Mouse (Mus musculus) adrenal gland, postnatal 25 days (tissue): ENCODE measurements around the gene Bpgm. TPM values are rescaled to one million over a fixed set of nuclear protein-coding genes. Genes with fewer than 3 reads are reported as not detected.
A peak's percentile ranks its signal among the peaks of the same experiment; 100 is the strongest.

ENCODE experiments used
- DNase-seq: peaks from one replicate; pipeline ENCODE4 v3.0.0; 2021; ENCODE audit warnings: mixed read lengths
- total RNA-seq: library from RNA; stranded (reverse); gene quantifications from 2 replicates; pipeline ENCODE4 v1.2.3, GENCODE M21; 2021

Gene Bpgm
- total RNA-seq, 1 experiment from 2014 or later, result 27.4 TPM

- no peak for DNase-seq
Measured at GRCm38 (mm10) chr6:34533055-34533454, 57.0 kb downstream of the Bpgm start.

- no peak for DNase-seq
Measured at GRCm38 (mm10) chr6:34533896-34534295, 57.9 kb downstream of the Bpgm start.

- no peak for DNase-seq
Measured at GRCm38 (mm10) chr6:34542866-34543265, 66.9 kb downstream of the Bpgm start.

GRCm38 (mm10) chr6:34543303-34544206 lies 67.5 kb downstream of the Bpgm start:
- no peak for DNase-seq

- DNase-seq, result no peak
Measured at GRCm38 (mm10) chr6:34544207-34544602, 68.2 kb downstream of the Bpgm start.

- DNase-seq, result no peak
Measured at GRCm38 (mm10) chr6:34545286-34545685, 69.3 kb downstream of the Bpgm start.

GRCm38 (mm10) chr6:34548406-34548990 lies 72.5 kb downstream of the Bpgm start:
- no peak for DNase-seq

- DNase-seq, result peak; percentile 75
Measured at GRCm38 (mm10) chr6:34549017-34549416, 73.0 kb downstream of the Bpgm start.

- no peak for DNase-seq
Measured at GRCm38 (mm10) chr6:34552489-34553157, 76.6 kb downstream of the Bpgm start.

- DNase-seq, result no peak
Measured at GRCm38 (mm10) chr6:34554291-34554997, 78.4 kb downstream of the Bpgm start.

Other genes with a start within 250 kb of the Bpgm start
- gene Akr1b3, start 158.7 kb upstream of the Bpgm start, total RNA-seq, result 224 and 233 TPM in 2 replicates
- gene Akr1b8, start 122.1 kb upstream of the Bpgm start, total RNA-seq, result 186 and 230 TPM in 2 replicates
- 127 and 139 TPM in 2 replicates for gene Akr1b10, start 92.0 kb upstream of the Bpgm start, total RNA-seq
- gene Akr1b7, start 63.9 kb upstream of the Bpgm start, total RNA-seq, result 1,274 and 2,079 TPM in 2 replicates
- gene Cald1, start 122.3 kb downstream of the Bpgm start, total RNA-seq, result 58.7 and 73.2 TPM in 2 replicates